Mouse (Mus musculus) olfactory bulb, adult 2 months (tissue): ENCODE measurements around the gene Als2cl. TPM values are rescaled to one million over a fixed set of nuclear protein-coding genes. Genes with fewer than 3 reads are reported as not detected.

Experiments used
- H3K27ac ChIP-seq: fragments of 200-500 bp; 2 replicates; pipeline ENCODE4 v1.5.1; 2012; ENCODE audit warnings: low read depth, low read length; ENCODE audit not compliant: insufficient read depth
- H3K4me1 ChIP-seq: fragments of 200-500 bp; 2 replicates; pipeline ENCODE4 v1.6.1; 2012; ENCODE audit warnings: low read length; ENCODE audit not compliant: control insufficient read depth, insufficient read depth
- H3K4me3 ChIP-seq: fragments of 200-500 bp; 2 replicates; pipeline ENCODE4 v1.5.1; 2012; ENCODE audit warnings: mild to moderate bottlenecking, low read depth, low read length, moderate library complexity; ENCODE audit not compliant: insufficient read depth
- CTCF ChIP-seq: fragments of 200-500 bp; IDR thresholded peaks from 2 replicates; pipeline ENCODE4 v1.5.1; 2012; ENCODE audit warnings: low read depth, mild to moderate bottlenecking, low read length, moderate library complexity; ENCODE audit not compliant: insufficient read depth
- POLR2A ChIP-seq: fragments of 200-500 bp; IDR thresholded peaks from 2 replicates; pipeline ENCODE4 v1.6.1; 2012; ENCODE audit warnings: mild to moderate bottlenecking, low read depth, low read length, moderate library complexity; ENCODE audit not compliant: insufficient read depth
- WGBS: fragments of 180-500 bp; shearing (Covaris S2); methylation state at CpG from one replicate; pipeline ENCODE4 v1.1.7; 2018; 5-methylcytosine and 5-hydroxymethylcytosine counted together
- polyA plus RNA-seq: library from polyadenylated mRNA; stranded (reverse); fragments of >200 nt; gene quantifications from 2 replicates; pipeline ENCODE4 v1.2.4, GENCODE M21; 2012; ENCODE audit warnings: low replicate concordance; ENCODE audit not compliant: missing spikeins, insufficient read depth, insufficient read length

Als2cl gene
- polyA plus RNA-seq, 1 experiment, result not detected

DNA sequence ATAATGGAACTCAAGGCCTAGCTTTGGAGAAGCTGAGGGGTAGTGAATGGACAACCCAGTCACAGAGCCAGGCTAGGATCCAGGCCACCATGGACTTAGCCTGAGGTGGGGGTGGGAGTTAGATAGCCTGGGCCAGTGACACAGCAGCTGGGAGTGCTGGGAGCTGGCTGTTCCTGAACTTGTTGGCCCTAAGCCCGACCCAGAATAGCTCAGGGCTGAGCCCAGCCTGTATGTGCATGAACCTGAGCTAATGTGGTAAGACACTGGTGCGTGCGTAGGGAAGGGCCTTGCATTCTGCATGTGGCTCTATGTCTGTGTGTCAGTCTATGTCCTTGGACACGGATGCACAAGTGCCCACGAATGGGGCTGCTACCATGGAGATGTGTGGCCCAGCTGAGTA is 1.8 kb upstream of the Als2cl start:
- Histone ChIP-seq H3K27ac (no peak overlapping the region), H3K4me1 (peaks cover 22% of the 10 kb centered on the region), H3K4me3 (no peak overlapping the region)
- no peak for TF ChIP-seq CTCF
- TF ChIP-seq POLR2A, result no peak
- 82% methylated on average over 5 of the region's 5 CpGs for WGBS

DNA sequence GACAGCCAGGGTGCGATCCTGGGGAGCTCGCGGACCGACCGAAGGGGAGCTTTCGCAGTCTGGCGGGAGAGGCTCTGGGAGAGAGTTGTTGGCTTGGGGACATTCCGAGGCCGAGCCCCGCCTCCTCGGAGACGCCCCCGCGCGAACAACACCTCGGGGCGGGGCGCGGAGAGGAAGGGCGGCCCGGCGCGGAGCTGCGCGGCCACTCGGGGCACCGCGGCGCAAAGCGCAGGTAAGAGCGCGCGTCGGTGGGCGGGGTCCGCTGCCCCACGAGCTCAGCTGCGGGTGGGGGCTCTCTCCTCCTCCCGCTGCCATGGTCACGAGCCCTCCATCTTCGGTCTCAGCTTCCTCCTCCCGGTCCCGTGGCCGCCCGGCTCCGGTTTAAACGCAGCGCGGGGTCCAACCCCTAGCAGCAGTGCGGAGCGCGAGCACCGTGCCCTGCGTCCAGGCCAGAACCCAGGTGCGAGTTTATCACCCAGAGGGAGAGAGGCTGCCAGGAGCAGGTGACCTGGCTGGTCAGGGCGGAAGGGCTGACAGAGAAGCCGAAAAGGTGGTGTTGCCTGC is 410 bp downstream of the Als2cl start, which contains the start of gene Tmie:
Gene Tmie (minus strand): TSS at position 116 of the 564 bp plus-strand sequence.
- 0 out of 2 replicates have a peak within 1 kb of the TSS, but pooled peaks have one; percentile 21 for H3K27ac ChIP-seq
- no peak for TF ChIP-seq POLR2A
- no peak for TF ChIP-seq CTCF
- peak within 1 kb of the TSS; percentile 46 for H3K4me3 ChIP-seq
- 1% methylated on average over 57 of the region's 57 CpGs for WGBS
- H3K4me1 ChIP-seq, result peaks cover 13% of the 10 kb centered on the region

DNA sequence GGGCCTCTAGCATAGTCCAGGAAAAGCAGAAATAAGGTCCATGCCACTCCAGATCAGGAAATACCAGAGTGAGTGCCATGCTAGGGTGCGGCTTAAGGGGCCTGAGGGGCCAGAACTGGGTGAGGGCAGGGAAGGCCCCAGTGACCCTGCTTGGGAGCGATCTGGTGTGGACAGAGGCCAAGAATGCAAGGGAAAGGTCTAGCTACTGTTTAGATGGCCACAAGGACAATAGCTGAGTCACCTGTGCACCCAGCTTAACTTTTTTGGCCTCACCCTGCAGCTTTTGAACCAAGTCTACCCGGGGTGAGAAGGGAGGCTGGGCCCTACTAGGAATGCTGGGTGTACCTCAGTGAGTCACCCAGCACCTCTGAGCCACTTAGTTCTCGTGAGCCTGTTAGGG is 1.1 kb downstream of the Als2cl start:
- peaks cover 13% of the 10 kb centered on the region for H3K4me1 ChIP-seq
- 69% methylated on average over 4 of the region's 4 CpGs for WGBS
- no peak overlapping the region for H3K27ac ChIP-seq
- peak overlapping the region; percentile 46; the same call in 1 of the 2 replicates for H3K4me3 ChIP-seq
- TF ChIP-seq POLR2A (no peak), CTCF (no peak)

DNA sequence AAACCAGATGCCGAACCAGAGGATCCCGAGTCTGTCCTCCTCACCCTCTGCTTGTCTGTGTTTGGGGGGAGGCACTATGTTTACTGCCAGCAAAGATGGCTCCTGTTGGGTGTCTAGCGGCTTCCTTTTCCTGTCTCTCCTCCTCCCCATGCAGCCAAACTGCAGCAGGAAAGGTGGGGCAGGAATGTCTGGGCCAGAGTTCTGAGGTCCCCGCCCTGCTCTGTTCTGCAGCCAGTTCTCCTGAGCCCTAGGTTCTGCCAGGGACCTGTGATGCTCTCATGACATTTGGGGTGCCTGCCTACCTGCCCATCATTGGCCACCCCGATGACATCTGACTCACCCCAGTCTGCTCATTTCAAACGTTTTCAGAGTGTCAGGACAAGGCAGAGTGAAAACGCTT is 2.3 kb downstream of the Als2cl start:
- Histone ChIP-seq H3K4me1 (peaks cover 13% of the 10 kb centered on the region), H3K27ac (no peak overlapping the region), H3K4me3 (no peak overlapping the region)
- 89% methylated on average over 7 of the region's 7 CpGs for WGBS
- TF ChIP-seq POLR2A (no peak), CTCF (no peak)

DNA sequence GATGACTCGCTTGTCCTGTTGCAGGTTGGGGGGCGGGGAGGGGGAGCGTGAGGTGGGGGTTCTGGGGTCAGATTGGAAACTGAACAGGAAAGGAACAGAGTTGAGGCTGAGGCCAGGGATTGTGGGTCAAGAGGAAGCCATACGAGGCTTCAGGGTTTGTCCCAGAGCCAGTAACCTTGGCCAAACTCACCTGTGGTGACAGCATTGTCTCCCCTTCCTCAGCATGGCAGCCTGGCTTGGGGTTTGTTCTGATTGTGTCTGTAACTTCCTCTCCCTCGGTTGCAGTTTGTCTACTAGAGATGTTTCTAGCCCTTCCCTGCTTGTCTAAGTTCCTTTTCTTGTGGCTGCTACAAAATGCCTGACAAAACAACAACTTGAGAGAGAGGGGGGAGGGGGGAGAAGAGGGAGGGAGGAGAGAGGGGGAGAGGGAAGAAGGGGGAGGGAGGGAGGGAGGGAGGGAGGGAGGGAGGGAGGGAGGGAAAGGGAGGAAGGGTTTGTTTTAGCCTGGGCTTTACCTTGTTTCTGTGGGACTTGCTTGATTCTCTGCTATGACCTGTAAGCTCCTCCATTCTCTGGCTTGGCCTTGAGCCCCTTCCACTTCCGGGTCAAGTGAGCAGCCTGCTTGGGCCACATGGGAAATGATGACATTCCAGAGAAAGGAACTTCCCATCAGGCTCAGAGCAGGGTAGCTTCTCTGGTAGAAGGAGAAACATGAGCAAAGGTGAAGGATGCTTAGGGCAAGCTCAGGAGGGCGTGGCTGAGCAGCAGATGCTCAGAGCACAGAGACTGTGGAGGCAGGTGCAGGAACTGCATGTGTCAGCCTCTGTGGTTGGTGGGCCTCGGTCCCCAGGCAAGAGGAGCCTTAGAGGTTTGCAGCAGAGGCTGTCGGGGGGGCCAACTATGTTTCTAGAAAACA is 8.0 kb downstream of the Als2cl start:
- 66% methylated on average over 9 of the region's 9 CpGs for WGBS
- H3K4me3 ChIP-seq, result no peak overlapping the region
- TF ChIP-seq CTCF (no peak), POLR2A (no peak)
- H3K4me1 ChIP-seq, result 0 out of 2 replicates have a peak, but pooled peaks cover 3% of the 10 kb centered on the region
- H3K27ac ChIP-seq, result no peak overlapping the region

DNA sequence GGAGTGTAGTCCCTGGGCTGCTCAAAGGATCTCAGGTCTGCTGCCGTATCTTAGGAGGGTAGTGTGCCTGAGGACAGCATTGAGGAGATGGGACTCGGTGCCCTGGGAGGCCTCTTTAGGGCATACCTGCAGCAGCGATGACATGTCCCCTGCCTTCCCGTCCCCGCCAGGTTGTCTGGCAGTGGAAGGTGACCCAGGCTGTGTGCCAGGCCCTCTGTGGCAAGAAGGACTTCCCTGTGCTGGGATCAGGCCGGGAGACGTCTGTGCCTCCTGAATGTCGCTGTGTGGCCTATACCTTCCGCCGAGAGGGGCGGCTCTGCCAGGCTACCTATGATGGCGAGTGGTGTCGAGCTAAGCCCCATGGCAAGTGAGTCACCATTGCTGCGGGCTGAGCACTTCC is 9.3 kb downstream of the Als2cl start:
- Histone ChIP-seq H3K4me1 (0 out of 2 replicates have a peak, but pooled peaks cover 3% of the 10 kb centered on the region), H3K27ac (no peak overlapping the region), H3K4me3 (no peak overlapping the region)
- TF ChIP-seq POLR2A (no peak), CTCF (no peak)
- 94% methylated on average over 14 of the region's 14 CpGs for WGBS

DNA sequence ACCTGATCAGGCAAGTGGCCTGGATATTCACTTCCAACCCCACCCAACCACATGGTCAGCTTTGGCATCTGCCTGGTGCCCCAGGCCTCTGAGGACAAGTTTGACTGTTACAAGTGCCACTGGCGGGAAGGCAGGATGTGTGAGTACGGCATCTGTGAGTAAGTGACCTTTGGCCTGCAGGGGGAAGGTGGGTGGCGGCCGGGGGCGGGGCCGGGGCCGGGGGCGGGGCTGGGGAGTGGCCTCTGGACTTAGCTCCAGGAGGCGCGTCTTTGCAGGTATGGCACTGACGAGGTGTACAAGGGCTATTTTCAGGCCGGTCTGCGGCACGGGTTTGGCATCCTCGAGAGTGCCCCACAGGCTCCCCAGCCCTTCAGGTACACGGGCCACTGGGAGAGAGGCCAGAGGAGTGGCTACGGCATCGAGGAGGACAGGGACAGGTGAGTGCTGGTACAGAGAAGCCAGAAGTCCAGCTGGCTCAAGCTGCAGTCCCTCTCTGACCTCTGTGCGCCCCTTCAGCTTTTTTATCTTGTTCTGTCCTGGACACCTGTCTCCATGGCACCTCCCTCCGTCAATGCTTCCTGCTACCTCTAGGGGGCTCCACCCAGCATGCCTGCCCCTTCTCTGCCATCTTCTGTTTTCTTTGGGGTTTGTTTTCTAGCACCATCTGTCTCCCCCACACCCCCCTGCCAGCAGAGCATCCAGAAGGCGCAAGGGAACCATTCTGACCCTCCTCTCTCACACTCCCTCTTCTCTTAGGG is 10.5 kb downstream of the Als2cl start:
- Histone ChIP-seq H3K27ac (no peak overlapping the region), H3K4me1 (0 out of 2 replicates have a peak, but pooled peaks cover 3% of the 10 kb centered on the region), H3K4me3 (no peak overlapping the region)
- WGBS, result 22% methylated on average over 20 of the region's 21 CpGs
- TF ChIP-seq POLR2A (no peak), CTCF (no peak)

DNA sequence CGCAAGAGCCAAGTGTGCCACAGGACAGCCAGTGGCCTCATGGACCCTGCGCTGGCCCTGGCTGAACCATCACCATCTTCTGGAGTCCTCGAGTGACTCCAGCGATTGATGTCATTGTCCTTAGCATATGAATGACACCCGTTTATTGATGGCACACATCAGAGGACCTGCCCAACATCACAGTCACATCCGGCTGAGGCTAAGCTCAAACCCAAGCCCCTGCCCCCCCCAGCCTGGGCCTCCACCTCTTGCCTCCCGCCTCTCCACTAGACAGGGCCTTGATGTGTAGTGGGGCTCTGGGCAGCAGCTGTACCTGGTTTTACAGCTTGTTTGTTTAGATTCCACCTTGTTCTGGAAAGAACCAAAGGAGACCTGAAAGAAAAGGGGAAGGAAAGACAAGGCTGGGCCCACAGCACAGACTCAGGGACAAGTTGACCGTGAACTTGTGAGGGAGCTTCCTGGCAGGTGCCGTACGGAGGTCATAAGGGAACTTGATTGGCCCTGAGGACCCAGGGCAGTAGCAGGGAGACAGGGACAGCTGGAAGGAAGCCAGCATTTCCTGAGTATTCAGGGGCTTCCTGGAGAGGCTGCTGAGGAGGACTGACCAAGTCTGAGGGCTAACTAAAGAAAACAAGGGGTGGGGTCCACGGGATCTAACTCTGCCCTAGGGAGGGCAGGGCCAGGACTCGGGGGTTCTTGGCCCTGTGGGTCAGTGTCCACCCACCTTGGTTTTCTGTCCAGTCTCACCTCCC is 11.6 kb downstream of the Als2cl start:
- 86% methylated on average over 12 of the region's 12 CpGs for WGBS
- TF ChIP-seq POLR2A, result no peak
- TF ChIP-seq CTCF, result no peak
- Histone ChIP-seq H3K4me1 (peaks cover 7% of the 10 kb centered on the region), H3K4me3 (no peak overlapping the region), H3K27ac (no peak overlapping the region)
